Mouse (Mus musculus) MN1 (cell line): ENCODE measurements around the gene Osmr.

Experiments used
- DNase-seq: peaks from one replicate; pipeline ENCODE4 v3.0.0-alpha.2; 2016; ENCODE audit warnings: low spot score

Gene Osmr

DNA sequence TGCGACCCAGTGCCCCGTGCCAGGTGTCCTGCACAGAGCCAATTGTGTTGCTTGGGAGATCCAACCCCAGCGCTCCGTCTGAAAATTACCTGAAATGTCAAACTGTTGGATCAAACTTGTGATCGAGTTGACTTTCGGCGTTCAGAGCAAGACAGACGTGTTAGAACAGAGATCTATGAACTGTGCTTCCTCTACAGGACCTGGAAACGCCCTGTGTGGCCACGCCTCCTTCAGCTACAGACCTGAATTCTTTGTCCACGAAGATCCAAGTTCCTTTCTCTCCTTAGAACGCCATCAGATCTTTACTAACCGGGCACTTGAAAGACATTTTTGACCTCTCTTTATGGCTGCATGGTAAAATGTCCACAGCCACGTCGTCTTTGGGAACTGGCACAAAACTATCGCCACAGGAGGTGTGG, at the start of gene Osmr:
TSS of gene Osmr (minus strand) at position 369 of the 419 bp plus-strand sequence.
- DNase-seq: no peak

DNA sequence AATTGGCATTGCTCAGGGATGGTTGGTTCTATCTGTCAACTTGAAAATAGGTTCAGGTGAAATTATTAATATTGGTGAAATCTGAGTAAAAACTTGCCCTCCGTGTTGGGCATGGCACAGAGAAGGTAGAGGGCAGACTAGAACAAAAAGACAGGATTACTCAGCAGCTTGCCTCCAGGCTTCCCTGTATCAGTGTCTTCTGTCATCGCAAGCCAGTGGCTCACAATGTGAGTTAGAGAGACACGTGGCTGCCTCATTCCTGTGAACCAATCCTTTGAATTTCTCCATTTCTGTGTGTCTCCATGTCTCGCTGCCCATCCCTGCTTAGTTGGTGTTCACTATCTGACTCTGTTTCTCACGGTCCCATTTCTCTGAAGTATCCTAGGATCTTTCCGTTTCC, 44.6 kb upstream of the Osmr start:
- DNase-seq: no peak

DNA sequence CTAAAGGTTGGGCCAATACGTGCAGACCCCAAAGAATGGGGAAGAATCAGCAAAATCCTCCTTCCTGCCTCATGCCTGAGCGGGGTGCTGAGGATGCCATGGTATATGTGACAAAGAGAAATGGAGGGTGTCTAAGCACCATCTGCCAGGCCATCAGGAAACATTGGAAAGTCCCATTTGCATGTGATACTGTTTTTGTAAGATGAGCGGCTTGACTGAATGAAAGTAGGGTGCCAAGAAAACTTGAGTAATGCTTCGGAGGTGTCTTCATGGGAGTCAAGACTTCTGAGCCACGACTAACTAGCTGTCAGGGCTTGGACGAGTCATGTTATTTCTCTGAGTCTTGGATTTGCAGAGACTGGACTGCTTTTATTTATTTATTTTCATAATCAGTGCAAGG, 39.4 kb upstream of the Osmr start:
- no peak for DNase-seq

DNA sequence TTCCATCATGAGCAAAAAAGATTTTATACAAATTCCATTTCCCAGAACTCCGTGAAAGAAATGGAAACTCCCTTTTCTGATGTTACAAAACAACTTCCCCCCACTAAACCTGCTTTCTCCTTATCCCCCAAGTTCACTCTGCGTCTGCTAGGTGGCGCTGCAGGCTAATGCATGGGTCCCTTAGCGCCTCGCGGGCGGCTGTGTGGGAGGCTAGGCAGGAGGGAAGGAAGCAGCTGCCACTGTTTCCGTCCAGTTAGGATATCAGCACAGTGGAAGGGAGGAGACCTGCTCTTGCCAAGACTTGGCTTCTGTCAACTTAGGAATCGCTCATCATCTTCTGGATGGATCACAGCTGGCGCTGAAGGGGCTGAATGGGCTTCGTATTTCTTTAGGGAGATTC, 34.9 kb upstream of the Osmr start:
- DNase-seq: peak; percentile 52

- no peak for DNase-seq
Observed at GRCm38 (mm10) chr15:6909084-6909483, 34.3 kb upstream of the Osmr start.

DNA sequence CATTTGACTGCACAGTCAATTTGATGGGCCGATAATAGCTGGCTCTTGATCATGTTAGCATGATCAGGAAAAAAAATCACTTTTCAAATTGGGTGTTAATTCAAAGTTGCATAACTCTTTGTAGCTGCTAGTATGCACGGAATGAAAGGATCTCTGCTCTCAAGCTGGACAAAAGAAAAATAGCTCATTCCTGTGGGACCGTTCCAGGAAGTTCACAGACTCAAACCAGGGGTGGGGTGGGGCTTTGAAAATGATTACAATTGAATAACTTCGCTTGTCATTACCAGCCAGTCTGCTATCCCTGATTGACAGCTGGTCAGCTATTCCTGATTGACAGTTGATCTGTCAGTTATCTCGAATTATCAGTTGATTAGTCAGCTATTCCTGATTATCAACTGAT, 33.8 kb upstream of the Osmr start:
- DNase-seq: no peak

DNA sequence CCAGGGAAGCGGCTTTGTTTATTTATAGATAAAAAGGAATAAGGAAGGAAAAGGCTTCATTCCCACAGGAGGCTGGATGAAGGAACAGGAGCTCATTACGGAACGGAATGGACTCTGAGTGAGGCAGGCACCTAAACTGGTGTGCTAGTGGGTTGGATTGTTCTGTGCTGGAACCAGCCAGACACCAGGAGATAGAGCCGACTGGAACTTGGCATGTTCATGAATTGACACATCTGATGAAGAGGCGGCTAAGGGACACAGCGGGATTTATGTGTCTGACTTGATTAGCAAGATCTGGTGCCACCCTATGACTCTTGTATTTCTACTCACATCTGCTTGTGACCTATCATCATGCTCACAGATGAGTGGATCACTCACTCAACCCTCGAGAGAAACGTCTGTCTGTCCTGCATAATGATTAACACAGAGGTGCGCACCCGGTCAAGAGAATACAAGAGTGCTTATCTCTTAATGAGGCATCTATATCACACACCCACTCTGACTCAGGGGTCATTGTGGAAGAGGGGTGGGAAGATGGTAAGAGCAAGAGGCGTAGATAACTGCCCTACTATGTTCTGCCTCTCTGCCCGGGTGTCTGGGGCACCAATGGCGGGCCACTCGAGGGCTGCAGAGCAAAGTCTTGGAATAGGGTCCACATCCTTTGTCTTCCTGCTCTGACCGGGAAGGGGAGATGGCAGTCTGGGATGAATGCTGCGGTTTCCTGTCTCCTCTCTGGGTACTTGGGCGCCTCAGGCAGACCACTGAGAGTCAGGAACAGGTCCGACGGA, 31.7 kb upstream of the Osmr start:
- no peak for DNase-seq

- DNase-seq: no peak
Observed at GRCm38 (mm10) chr15:6905726-6906125, 31.0 kb upstream of the Osmr start.

GRCm38 (mm10) chr15:6903286-6903975, 28.7 kb upstream of the Osmr start:
- DNase-seq: no peak

DNA sequence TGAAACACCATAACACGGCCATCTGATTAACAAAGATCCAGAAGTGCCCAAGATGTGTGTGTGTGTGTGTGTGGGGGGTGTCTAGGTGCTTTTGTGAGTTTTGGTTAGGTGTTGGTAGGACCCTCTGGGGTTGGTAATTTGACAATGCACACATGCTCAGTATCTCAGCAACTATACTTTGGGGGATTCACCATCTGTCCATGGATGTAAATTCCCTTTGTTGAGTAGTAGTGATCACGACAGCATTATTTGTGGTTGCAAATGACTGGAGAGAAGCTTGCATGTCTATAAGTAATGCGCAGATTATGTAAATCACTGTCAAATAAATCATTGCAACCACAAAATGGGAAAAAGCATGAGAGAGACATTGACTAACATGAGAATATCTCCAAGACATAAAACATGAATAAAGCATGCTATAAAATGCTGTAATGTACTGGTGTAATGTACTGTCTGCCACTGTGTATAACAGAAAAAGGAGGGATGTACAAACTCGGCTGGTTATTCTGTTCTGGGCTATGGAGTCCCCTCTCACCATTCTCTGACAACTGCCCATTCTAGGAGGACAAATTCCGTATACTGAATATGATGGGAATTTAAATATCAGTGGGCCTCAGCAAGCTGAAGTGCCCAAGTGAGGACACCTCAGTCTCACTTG, 27.3 kb upstream of the Osmr start:
- no peak for DNase-seq

GRCm38 (mm10) chr15:6901236-6901635, 26.5 kb upstream of the Osmr start:
- DNase-seq: no peak

GRCm38 (mm10) chr15:6884260-6884659, 9.5 kb upstream of the Osmr start:
- DNase-seq: no peak

DNA sequence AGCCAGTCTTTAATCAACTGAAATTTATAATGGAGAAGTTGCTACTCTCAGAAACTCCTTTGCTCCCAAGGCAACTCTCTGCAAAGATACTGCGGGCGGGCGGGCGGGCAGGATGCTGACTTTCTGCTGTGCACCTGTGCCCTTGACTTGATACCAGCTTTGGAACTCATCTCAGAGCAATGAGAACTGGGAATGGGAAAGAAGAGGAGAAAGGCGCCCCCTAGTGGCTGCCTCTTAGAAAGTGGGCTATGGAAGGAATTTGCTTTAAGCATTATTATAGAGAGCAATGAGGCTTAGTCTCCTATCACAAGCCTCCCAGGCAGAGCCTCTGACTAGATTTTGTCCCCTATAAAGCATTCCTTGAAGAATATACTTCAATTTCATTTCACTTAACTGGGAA, 9.0 kb upstream of the Osmr start:
- no peak for DNase-seq

DNA sequence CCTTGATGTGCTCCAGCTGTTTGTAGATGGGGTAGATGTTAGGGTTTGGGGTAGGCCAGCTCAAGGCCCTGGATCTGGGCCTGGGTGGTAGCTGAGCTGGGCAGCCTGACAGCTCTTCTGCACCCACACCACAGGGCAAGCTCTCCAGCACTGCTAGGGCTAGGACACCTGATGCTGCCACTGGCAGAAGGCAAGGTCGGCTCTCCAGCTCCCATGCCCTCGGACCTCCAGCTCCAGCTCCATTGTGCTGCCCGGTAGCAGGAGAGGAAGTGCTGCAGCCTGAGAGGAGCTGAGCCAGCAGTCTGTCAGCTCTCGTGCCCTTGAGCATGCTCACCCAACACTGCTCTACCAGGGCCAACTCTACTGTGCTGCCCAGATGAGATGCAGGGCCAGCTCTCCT, 8.3 kb upstream of the Osmr start:
- no peak for DNase-seq

- no peak for DNase-seq
Observed at GRCm38 (mm10) chr15:6882180-6882579, 7.4 kb upstream of the Osmr start.

GRCm38 (mm10) chr15:6881211-6881610, 6.4 kb upstream of the Osmr start:
- no peak for DNase-seq

GRCm38 (mm10) chr15:6873807-6874600, 765 bp downstream of the Osmr start:
- no peak for DNase-seq

- DNase-seq: no peak
Observed at GRCm38 (mm10) chr15:6873154-6873806, 1.5 kb downstream of the Osmr start.

GRCm38 (mm10) chr15:6871621-6872359, 3.0 kb downstream of the Osmr start:
- no peak for DNase-seq

GRCm38 (mm10) chr15:6866888-6867287, 7.9 kb downstream of the Osmr start:
- DNase-seq: no peak

GRCm38 (mm10) chr15:6862125-6862524, 12.6 kb downstream of the Osmr start:
- DNase-seq: no peak
